Mouse (Mus musculus): ENCODE measurements around the gene Map3k21. TPM values are rescaled to one million over a fixed set of nuclear protein-coding genes. Genes with fewer than 3 reads are reported as not detected.

Map3k21 gene
- total and polyA plus RNA-seq, 2 experiments from 2014 or later, result 0.07 to 0.34 TPM

DNA sequence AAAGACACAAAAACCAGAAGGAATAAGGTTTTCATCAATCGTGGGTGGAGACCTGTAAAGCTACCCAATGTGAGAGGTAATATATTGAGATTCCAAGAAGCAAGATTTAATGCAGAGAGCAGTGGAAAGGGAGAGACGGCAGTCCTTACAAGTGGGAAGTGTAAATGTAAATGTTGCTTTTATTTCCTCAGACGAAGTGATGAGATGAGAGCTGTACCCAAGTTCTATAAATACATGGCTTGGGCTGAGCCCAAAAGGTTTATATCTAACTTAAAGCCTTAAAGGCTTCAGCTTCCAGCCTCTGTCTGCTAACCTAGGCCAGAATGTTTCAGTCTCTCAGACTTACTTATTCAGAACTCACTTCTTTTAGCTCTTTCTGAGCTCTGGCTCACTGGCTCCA lies 20.3 kb upstream of the Map3k21 start:
- H3K4me2 ChIP-seq (ENCODE audit: low read depth, low read length), result no peak overlapping the region
- no peak overlapping the region for H3K27ac ChIP-seq (ENCODE audit: low read depth)
- 50% methylated on average over 3 of the region's 3 CpGs for WGBS
- H3K36me3 ChIP-seq (replicated peaks; ENCODE audit: control insufficient read depth, insufficient read depth, low read length), result no peaks in the 10 kb centered on the region
- no peak overlapping the region for H3K4me3 ChIP-seq (ENCODE audit: low read depth, low read length)
- no peak for DNase-seq (ENCODE audit: low spot score)
- no peak for ATAC-seq (ENCODE audit: insufficient read depth, low read depth)
- no peak for TF ChIP-seq EP300 (IDR thresholded peaks at IDR 0.05; ENCODE audit: low read depth)
- H3K4me1 ChIP-seq (ENCODE audit: control insufficient read depth, insufficient read depth), result no peaks in the 10 kb centered on the region
- no peaks in the 10 kb centered on the region for H3K9me3 ChIP-seq (replicated peaks; ENCODE audit: control insufficient read depth, low read length)
- H3K27me3 ChIP-seq (ENCODE audit: control insufficient read depth, insufficient read depth, low read length), result no peaks in the 10 kb centered on the region
- no peak overlapping the region for H3K9ac ChIP-seq (replicated peaks; ENCODE audit: low read depth, low read length)

DNA sequence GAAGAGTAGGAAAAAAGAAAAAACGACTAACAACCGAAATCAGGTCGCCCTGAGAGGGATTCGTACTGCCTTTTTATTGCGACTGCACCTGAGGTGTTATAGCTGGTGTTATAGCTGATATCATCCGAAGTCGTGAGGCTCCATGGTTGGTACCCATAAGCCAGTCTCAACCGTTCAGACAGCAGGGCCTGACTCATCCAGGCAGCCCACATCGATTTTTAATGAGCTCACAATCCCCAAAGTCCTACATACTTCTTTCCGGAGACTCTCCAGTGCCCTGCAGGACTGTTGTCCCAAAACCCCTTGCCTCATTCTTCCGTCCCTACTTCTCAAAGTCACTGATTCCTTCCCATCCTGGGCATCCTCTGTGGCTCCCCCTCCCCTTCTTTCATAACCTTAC lies 12.9 kb upstream of the Map3k21 start:
- no peak overlapping the region for H3K4me2 ChIP-seq (ENCODE audit: low read depth, low read length)
- no peaks in the 10 kb centered on the region for H3K4me1 ChIP-seq (ENCODE audit: control insufficient read depth, insufficient read depth)
- H3K4me3 ChIP-seq (ENCODE audit: low read depth, low read length), result no peak overlapping the region
- ATAC-seq (ENCODE audit: insufficient read depth, low read depth) (no peak), DNase-seq (ENCODE audit: low spot score) (no peak)
- H3K9ac ChIP-seq (replicated peaks; ENCODE audit: low read depth, low read length), result no peak overlapping the region
- H3K36me3 ChIP-seq (replicated peaks; ENCODE audit: control insufficient read depth, insufficient read depth, low read length), result no peaks in the 10 kb centered on the region
- 58% methylated on average over 11 of the region's 11 CpGs for WGBS
- no peak overlapping the region for H3K27ac ChIP-seq (ENCODE audit: low read depth)
- H3K9me3 ChIP-seq (replicated peaks; ENCODE audit: control insufficient read depth, low read length), result no peaks in the 10 kb centered on the region
- TF ChIP-seq CTCF (IDR thresholded peaks at IDR 0.05; ENCODE audit: low read depth) (no peak), EP300 (IDR thresholded peaks at IDR 0.05; ENCODE audit: low read depth) (no peak)
- peaks cover 22% of the 10 kb centered on the region for H3K27me3 ChIP-seq (ENCODE audit: control insufficient read depth, insufficient read depth, low read length)

DNA sequence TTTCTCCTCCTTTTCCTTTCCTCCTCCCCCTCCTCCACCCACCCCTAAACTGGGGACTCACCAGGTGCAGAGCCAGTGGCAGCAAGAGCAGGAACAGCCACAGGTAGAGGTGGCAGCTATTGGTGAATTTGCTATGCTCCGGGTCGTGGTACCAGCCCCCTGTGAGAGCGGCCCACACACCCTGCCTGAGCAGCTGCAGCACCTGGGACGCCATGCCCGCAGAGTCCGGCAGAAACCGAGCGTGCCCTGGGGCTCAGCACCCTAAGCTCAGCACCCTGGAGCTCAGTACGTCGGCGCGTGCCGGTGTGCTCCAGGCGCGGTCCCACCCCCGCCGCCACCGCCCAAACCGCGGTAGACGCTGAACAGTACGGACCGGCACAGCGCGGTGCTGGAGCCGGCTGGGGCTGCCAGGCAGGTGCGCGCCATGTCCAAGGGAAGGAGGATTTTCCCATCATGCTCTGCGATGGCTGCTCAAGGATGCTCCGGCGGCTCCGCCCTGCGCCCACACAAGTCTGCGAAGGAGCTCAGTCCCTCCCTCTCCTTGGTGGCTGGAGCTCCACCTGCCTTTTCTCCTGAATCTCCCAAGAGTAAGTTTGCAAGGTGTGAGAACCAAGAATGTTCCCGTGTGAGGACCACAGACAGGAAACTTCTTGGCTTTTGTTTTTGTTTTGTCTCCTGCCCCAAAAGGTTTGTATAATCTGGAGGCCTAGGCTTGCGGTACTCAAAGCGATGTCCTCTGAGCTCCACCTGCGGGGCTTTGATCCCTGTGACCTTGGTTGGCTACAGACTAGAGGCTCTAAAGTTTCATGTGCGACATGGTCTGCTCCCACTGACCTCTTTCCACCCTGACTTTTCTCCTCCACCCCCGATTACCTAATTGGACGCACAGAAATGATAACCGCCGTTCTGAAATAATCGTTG lies 12.1 kb upstream of the Map3k21 start, which contains the start of gene Pcnx2:
TSS of gene Pcnx2 (minus strand) at position 450 of the 921 bp plus-strand sequence.
- no peaks in the 10 kb centered on the region for H3K9me3 ChIP-seq (replicated peaks; ENCODE audit: control insufficient read depth, low read length)
- ATAC-seq (ENCODE audit: insufficient read depth, low read depth) (no peak), DNase-seq (ENCODE audit: low spot score) (no peak)
- no peaks in the 10 kb centered on the region for H3K36me3 ChIP-seq (replicated peaks; ENCODE audit: control insufficient read depth, insufficient read depth, low read length)
- WGBS, result 9% methylated on average over 44 of the region's 44 CpGs
- no peak within 1 kb of the TSS for H3K9ac ChIP-seq (replicated peaks; ENCODE audit: low read depth, low read length)
- TF ChIP-seq CTCF (IDR thresholded peaks at IDR 0.05; ENCODE audit: low read depth) (no peak), EP300 (IDR thresholded peaks at IDR 0.05; ENCODE audit: low read depth) (no peak)
- H3K27me3 ChIP-seq (ENCODE audit: control insufficient read depth, insufficient read depth, low read length), result peaks cover 22% of the 10 kb centered on the region
- no peak within 1 kb of the TSS for H3K4me2 ChIP-seq (ENCODE audit: low read depth, low read length)
- no peaks in the 10 kb centered on the region for H3K4me1 ChIP-seq (ENCODE audit: control insufficient read depth, insufficient read depth)
- H3K27ac ChIP-seq (ENCODE audit: low read depth), result no peak within 1 kb of the TSS
- no peak within 1 kb of the TSS; the same call in 1 of the 2 replicates for H3K4me3 ChIP-seq (ENCODE audit: low read depth, low read length)

DNA sequence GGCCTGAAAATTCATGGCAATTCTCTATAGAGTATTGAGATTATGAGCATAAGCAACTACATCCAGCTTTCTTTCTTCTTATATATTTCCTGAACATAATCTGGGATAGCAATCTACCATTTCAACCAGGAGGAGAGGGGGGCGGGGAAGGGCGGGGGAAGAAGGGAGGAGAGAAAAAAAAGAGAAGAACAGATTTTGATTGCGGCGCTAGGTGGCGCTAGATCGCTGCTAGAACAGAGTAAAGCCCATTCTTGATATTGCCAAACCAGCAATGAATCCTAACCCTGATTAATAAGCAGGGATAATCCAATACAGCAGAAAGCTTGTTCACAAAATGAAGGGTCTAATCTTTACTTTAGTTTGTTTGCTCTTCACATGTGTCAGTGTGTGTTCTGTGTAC lies 11.4 kb upstream of the Map3k21 start:
- DNase-seq (ENCODE audit: low spot score), result peak; percentile 36
- H3K36me3 ChIP-seq (replicated peaks; ENCODE audit: control insufficient read depth, insufficient read depth, low read length), result no peaks in the 10 kb centered on the region
- no peak overlapping the region for H3K4me2 ChIP-seq (ENCODE audit: low read depth, low read length)
- no peak overlapping the region for H3K4me3 ChIP-seq (ENCODE audit: low read depth, low read length)
- WGBS, result 0% methylated on average over 6 of the region's 6 CpGs
- H3K9ac ChIP-seq (replicated peaks; ENCODE audit: low read depth, low read length), result no peak overlapping the region
- H3K27me3 ChIP-seq (ENCODE audit: control insufficient read depth, insufficient read depth, low read length), result peaks cover 22% of the 10 kb centered on the region
- no peaks in the 10 kb centered on the region for H3K9me3 ChIP-seq (replicated peaks; ENCODE audit: control insufficient read depth, low read length)
- peak; percentile 56 for TF ChIP-seq CTCF (IDR thresholded peaks at IDR 0.05; ENCODE audit: low read depth)
- no peak for TF ChIP-seq EP300 (IDR thresholded peaks at IDR 0.05; ENCODE audit: low read depth)
- no peaks in the 10 kb centered on the region for H3K4me1 ChIP-seq (ENCODE audit: control insufficient read depth, insufficient read depth)
- no peak overlapping the region for H3K27ac ChIP-seq (ENCODE audit: low read depth)
- no peak for ATAC-seq (ENCODE audit: insufficient read depth, low read depth)

DNA sequence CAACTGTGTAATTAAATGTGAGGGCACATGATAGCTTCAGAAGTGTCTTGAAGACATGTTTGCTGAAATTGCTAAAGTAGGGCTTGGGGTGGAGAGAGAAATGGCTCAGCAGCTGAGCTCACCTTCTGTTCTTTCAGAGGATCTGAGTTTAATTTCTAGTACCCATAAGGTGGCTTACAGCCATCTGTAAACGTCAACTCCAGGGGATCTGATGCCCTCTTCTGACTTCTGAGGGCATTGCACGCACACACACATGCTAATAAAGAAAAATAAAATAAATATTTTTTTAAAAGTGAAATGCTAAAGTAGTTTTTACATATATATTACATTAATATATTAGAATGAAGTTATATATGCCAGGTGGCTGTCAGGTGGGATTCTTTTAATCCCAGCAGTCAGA lies 9.1 kb upstream of the Map3k21 start:
- TF ChIP-seq CTCF (IDR thresholded peaks at IDR 0.05; ENCODE audit: low read depth) (no peak), EP300 (IDR thresholded peaks at IDR 0.05; ENCODE audit: low read depth) (no peak)
- no peaks in the 10 kb centered on the region for H3K4me1 ChIP-seq (ENCODE audit: control insufficient read depth, insufficient read depth)
- no peak for ATAC-seq (ENCODE audit: insufficient read depth, low read depth)
- H3K4me2 ChIP-seq (ENCODE audit: low read depth, low read length), result no peak overlapping the region
- H3K27me3 ChIP-seq (ENCODE audit: control insufficient read depth, insufficient read depth, low read length), result peaks cover 22% of the 10 kb centered on the region
- no peak overlapping the region for H3K4me3 ChIP-seq (ENCODE audit: low read depth, low read length)
- 33% methylated on average over 2 of the region's 2 CpGs for WGBS
- no peaks in the 10 kb centered on the region for H3K36me3 ChIP-seq (replicated peaks; ENCODE audit: control insufficient read depth, insufficient read depth, low read length)
- no peak overlapping the region for H3K9ac ChIP-seq (replicated peaks; ENCODE audit: low read depth, low read length)
- H3K9me3 ChIP-seq (replicated peaks; ENCODE audit: control insufficient read depth, low read length), result no peaks in the 10 kb centered on the region
- no peak overlapping the region for H3K27ac ChIP-seq (ENCODE audit: low read depth)
- no peak for DNase-seq (ENCODE audit: low spot score)

Data from heart, postnatal 0 days (tissue).